Mouse (Mus musculus) CH12.LX (cell line): ENCODE data around the gene Ccnk. TPM values are rescaled to one million over a fixed set of nuclear protein-coding genes. Genes with fewer than 3 reads are reported as not detected.

Experiments used
- DNase-seq: peaks from one replicate; pipeline ENCODE4 v3.0.0-alpha.2; 2013; ENCODE audit errors: extremely low read depth
- H3K27ac ChIP-seq: 2 replicates; pipeline ENCODE4 v1.5.1; 2012; ENCODE audit warnings: low read depth, mild to moderate bottlenecking, control low read depth, moderate library complexity; ENCODE audit not compliant: insufficient read depth
- H3K27me3 ChIP-seq: replicated peaks from 2 replicates; pipeline ENCODE3; 2012; ENCODE audit warnings: inconsistent platforms
- H3K36me3 ChIP-seq, 2 experiments: replicated peaks in 1 of 2; 2 replicates each; pipeline versions ENCODE3 to v1.6.1; 2012; ENCODE audit warnings: inconsistent platforms in 1 of 2, low read length in 1 of 2, mild to moderate bottlenecking in 1 of 2, mixed read lengths in 1 of 2, moderate library complexity in 1 of 2; ENCODE audit not compliant: control insufficient read depth in 1 of 2, insufficient read depth in 1 of 2
- H3K4me1 ChIP-seq, 2 experiments: 2 replicates each; pipeline ENCODE4 v1.6.1; 2012; ENCODE audit warnings: inconsistent platforms in 1 of 2, moderate library complexity in 1 of 2; ENCODE audit not compliant: insufficient read depth in 2 of 2, control insufficient read depth in 1 of 2
- H3K4me2 ChIP-seq: 2 replicates; pipeline ENCODE4 v1.6.1; 2012; ENCODE audit warnings: low read depth, mild to moderate bottlenecking, control low read depth; ENCODE audit not compliant: poor library complexity, insufficient read depth, severe bottlenecking
- H3K4me3 ChIP-seq, 3 experiments: fragments of 150-350 bp in 1 of 3; sonication (generic) in 1 of 3; replicated peaks in 1 of 3; 2 replicates each; pipeline versions ENCODE3 to v1.5.1; 2011 to 2012; ENCODE audit warnings: low read depth in 2 of 3, low read length in 2 of 3, mild to moderate bottlenecking in 2 of 3, moderate library complexity in 2 of 3, control low read depth in 1 of 3, improper control_type of control experiment in 1 of 3, inconsistent platforms in 1 of 3, mixed read lengths in 1 of 3; ENCODE audit not compliant: poor library complexity in 1 of 3
- H3K79me2 ChIP-seq: replicated peaks from 2 replicates; pipeline ENCODE4 v1.6.1; 2012; ENCODE audit warnings: mild to moderate bottlenecking, moderate library complexity; ENCODE audit not compliant: control insufficient read depth, poor library complexity, insufficient read depth, severe bottlenecking; ENCODE audit errors: extremely low read depth
- H3K9ac ChIP-seq: 2 replicates; pipeline ENCODE4 v1.6.1; 2012; ENCODE audit warnings: low read depth, mild to moderate bottlenecking, control low read depth, moderate library complexity; ENCODE audit not compliant: insufficient read depth
- H3K9me3 ChIP-seq: replicated peaks from 2 replicates; pipeline ENCODE3; 2012; ENCODE audit warnings: low read length, inconsistent platforms, mixed read lengths
- CHD1 ChIP-seq: IDR thresholded peaks from 2 replicates; pipeline ENCODE4 v1.6.1; 2012; ENCODE audit warnings: low read depth, low read length, improper control_type of control experiment, inconsistent platforms
- CHD2 ChIP-seq: IDR thresholded peaks from 2 replicates; pipeline ENCODE4 v1.6.1; 2011; ENCODE audit warnings: low read length, improper control_type of control experiment
- EP300 ChIP-seq: IDR thresholded peaks from 2 replicates; pipeline ENCODE4 v1.6.1; 2011; ENCODE audit warnings: low read length, improper control_type of control experiment
- HCFC1 ChIP-seq: IDR thresholded peaks from 2 replicates; pipeline ENCODE4 v1.6.1; 2012; ENCODE audit warnings: low read depth, mild to moderate bottlenecking, inconsistent platforms, low read length, improper control_type of control experiment
- JUN ChIP-seq: IDR thresholded peaks from 2 replicates; pipeline ENCODE4 v1.6.1; 2011; ENCODE audit warnings: low read depth, mild to moderate bottlenecking, low read length, improper control_type of control experiment, moderate library complexity; ENCODE audit not compliant: insufficient read depth
- JUND ChIP-seq: conservative IDR thresholded peaks from 2 replicates; pipeline ENCODE4 v1.6.1; 2011; ENCODE audit warnings: low read depth, low read length, improper control_type of control experiment
- MAZ ChIP-seq: IDR thresholded peaks from 2 replicates; pipeline ENCODE4 v1.6.1; 2012; ENCODE audit warnings: low read depth, mild to moderate bottlenecking, inconsistent platforms, low read length, improper control_type of control experiment, moderate library complexity
- MEF2A ChIP-seq: IDR thresholded peaks from 2 replicates; pipeline ENCODE4 v1.6.1; 2014; ENCODE audit warnings: low read depth, mild to moderate bottlenecking, inconsistent platforms, low read length, improper control_type of control experiment, borderline replicate concordance
- MXI1 ChIP-seq: IDR thresholded peaks from 2 replicates; pipeline ENCODE4 v1.6.1; 2011; ENCODE audit warnings: mild to moderate bottlenecking, low read depth, low read length, improper control_type of control experiment
- PAX5 ChIP-seq: IDR thresholded peaks from 2 replicates; pipeline ENCODE4 v1.6.1; 2012; ENCODE audit warnings: low read length, inconsistent platforms, mixed read lengths
- POLR2A ChIP-seq: IDR thresholded peaks from 2 replicates; pipeline ENCODE4 v1.6.1; 2011; ENCODE audit warnings: low read depth, mild to moderate bottlenecking, improper control_type of control experiment, low read length
- POLR2AphosphoS2 ChIP-seq: IDR thresholded peaks from 2 replicates; pipeline ENCODE4 v1.6.1; 2011; ENCODE audit warnings: low read depth, low read length, improper control_type of control experiment
- RCOR1 ChIP-seq: conservative IDR thresholded peaks from 2 replicates; pipeline ENCODE4 v1.6.1; 2012; ENCODE audit warnings: low read depth, mild to moderate bottlenecking, inconsistent platforms, low read length, improper control_type of control experiment
- ZC3H11A ChIP-seq: IDR thresholded peaks from 2 replicates; pipeline ENCODE4 v1.6.1; 2012; ENCODE audit warnings: low read depth, mild to moderate bottlenecking, inconsistent platforms, low read length, improper control_type of control experiment
- ZNF384 ChIP-seq: IDR thresholded peaks from 2 replicates; pipeline ENCODE4 v1.6.1; 2012; ENCODE audit warnings: low read depth, low read length, improper control_type of control experiment, inconsistent platforms
- dilution Hi-C: fragments of 300-500 bp; cut with MboI; formaldehyde crosslinking; loops from 2 replicates; pipeline ENCODE4 v1.14.3; 2020; ENCODE audit warnings: low sequenced_read_pairs; ENCODE audit not compliant: extremely low pct_unique_long_range_greater_than_20kb, extremely low pct_ligation_motif_present
- in situ Hi-C: fragments of 300-500 bp; cut with MboI; formaldehyde crosslinking; loops from 3 replicates; pipeline ENCODE4 v1.14.3; 2019; ENCODE audit warnings: low sequenced_read_pairs, low pct_ligation_motif_present, low pct_unique_long_range_greater_than_20kb, mixed read lengths
- polyA plus RNA-seq: library from polyadenylated mRNA; unstranded; fragments of >175 nt; gene quantifications from 2 replicates; pipeline ENCODE4 v1.2.1, GENCODE M21; 2012; ENCODE audit warnings: low read depth; ENCODE audit not compliant: insufficient read length
- total RNA-seq, 2 experiments: library from RNA; depleted of rRNA; stranded (reverse); fragments of 300-350 nt in 1 of 2; fragments of >200 nt in 1 of 2; gene quantifications; 2 replicates each; pipeline ENCODE4 v1.2.3; 2012 to 2014

Ccnk gene
- total and polyA plus RNA-seq, 3 experiments = 9.2 to 66.8 (median 10.1) TPM

GRCm38 (mm10) chr12:108168909-108169308 lies 10.5 kb upstream of the Ccnk start:
- Histone ChIP-seq H3K27ac (no peak overlapping the region), H3K4me2 (no peak overlapping the region), H3K9me3 (no peaks in the 10 kb centered on the region), H3K79me2 (peaks cover 61% of the 10 kb centered on the region), H3K4me1 (peaks cover 26 to 82% of the 10 kb centered on the region in 2 experiments), H3K36me3 (peaks cover 4 to 22% of the 10 kb centered on the region in 2 experiments), H3K4me3 (no peak overlapping the region), H3K9ac (no peak overlapping the region), H3K27me3 (no peaks in the 10 kb centered on the region)
- in situ Hi-C loops = no loop called here
- TF ChIP-seq MXI1 (no peak), JUND (no peak), JUN (no peak)
- no peak for DNase-seq
- dilution Hi-C loops = no loop called here

DNA sequence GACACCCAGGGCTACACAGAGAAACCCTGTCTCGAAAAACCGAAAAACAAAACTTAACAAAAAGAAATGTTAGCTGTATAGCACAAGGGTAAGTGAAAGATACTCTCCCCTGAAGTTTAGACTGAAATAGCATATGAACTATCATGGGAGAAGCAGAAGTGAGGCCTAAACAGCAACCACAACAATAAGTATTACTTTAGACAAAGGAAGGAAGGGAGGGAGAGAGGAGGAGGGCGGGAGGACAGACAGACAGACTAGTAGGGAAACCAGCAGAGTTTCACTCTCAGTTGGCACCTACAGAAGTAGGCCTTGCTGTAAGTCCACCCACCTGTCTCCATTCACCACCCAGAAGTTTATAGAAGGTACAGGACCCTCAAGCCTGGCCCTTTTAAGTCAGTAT lies 8.9 kb upstream of the Ccnk start:
- DNase-seq = no peak
- H3K4me3 ChIP-seq = no peak overlapping the region
- in situ Hi-C loops = no loop called here

DNA sequence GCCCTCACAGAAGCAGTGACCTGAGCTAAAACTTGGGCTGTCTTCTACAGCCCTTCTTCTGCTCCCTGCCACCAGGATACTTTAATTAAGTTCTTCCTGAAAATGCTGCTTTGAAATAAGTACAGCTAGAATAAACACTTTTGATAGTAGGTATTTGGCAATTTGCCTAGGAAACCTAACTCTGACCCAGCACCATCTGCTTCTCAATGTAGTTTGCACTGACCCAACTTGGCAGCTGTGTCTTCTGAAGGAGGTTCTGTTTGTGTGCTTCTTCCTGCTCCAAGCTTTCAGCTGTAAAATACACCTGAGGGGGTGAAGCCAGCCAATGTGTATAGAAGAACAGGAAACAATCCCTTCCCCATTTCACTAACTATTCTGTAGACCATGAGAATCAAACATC lies 8.0 kb upstream of the Ccnk start:
- Histone ChIP-seq H3K4me2 (no peak overlapping the region), H3K27me3 (no peaks in the 10 kb centered on the region), H3K79me2 (peaks cover 72% of the 10 kb centered on the region), H3K9me3 (no peaks in the 10 kb centered on the region), H3K27ac (no peak overlapping the region), H3K36me3 (peaks cover 0 to 13% of the 10 kb centered on the region in 2 experiments), H3K9ac (no peak overlapping the region), H3K4me3 (no peak overlapping the region), H3K4me1 (peaks cover 23 to 90% of the 10 kb centered on the region in 2 experiments)
- in situ Hi-C loops (no loop called here), dilution Hi-C loops (no loop called here)
- DNase-seq = no peak
- TF ChIP-seq RCOR1 (no peak), CHD1 (no peak), MEF2A (no peak), EP300 (no peak), CHD2 (no peak), POLR2AphosphoS2 (no peak), MAZ (no peak), HCFC1 (no peak), ZNF384 (no peak), ZC3H11A (no peak), PAX5 (no peak)

More for the DNA sequence above, 8.9 kb upstream of the Ccnk start:
- dilution Hi-C loops = no loop called here
- TF ChIP-seq POLR2A (no peak), MEF2A (peak; percentile 45; the same call in 1 of the 2 replicates)
- Histone ChIP-seq H3K9me3 (no peaks in the 10 kb centered on the region), H3K79me2 (peaks cover 69% of the 10 kb centered on the region), H3K27me3 (no peaks in the 10 kb centered on the region), H3K36me3 (peaks cover 0 to 14% of the 10 kb centered on the region in 2 experiments), H3K4me1 (peaks cover 25 to 92% of the 10 kb centered on the region in 2 experiments), H3K4me2 (no peak overlapping the region), H3K27ac (no peak overlapping the region), H3K9ac (no peak overlapping the region)
